Mouse (Mus musculus): ENCODE data around the gene Kctd20. TPM values are rescaled to one million over a fixed set of nuclear protein-coding genes. Genes with fewer than 3 reads are reported as not detected.

Gene Kctd20
- polyA plus RNA-seq, 1 experiment from 2014 or later: 83.2 TPM

GRCm38 (mm10) chr17:28915060-28915628 is 36.6 kb upstream of the Kctd20 start, which contains the start of gene 4930539E08Rik:
TSS of gene 4930539E08Rik (minus strand) at chr17:28915324.
- Histone ChIP-seq H3K36me3 (ENCODE audit: control insufficient read depth, insufficient read depth, low read length) (no peaks in the 10 kb centered on the region), H3K27me3 (ENCODE audit: control insufficient read depth, insufficient read depth, low read depth, low read length) (no peaks in the 10 kb centered on the region; the same call in 1 of the 2 replicates), H3K9me3 (ENCODE audit: control insufficient read depth, low read length) (no peaks in the 10 kb centered on the region), H3K27ac (ENCODE audit: low read length) (no peak within 1 kb of the TSS), H3K9ac (ENCODE audit: low read length) (no peak within 1 kb of the TSS), H3K4me2 (ENCODE audit: low read depth, low read length) (no peak within 1 kb of the TSS), H3K4me3 (ENCODE audit: low read length) (no peak within 1 kb of the TSS), H3K4me1 (replicated peaks; ENCODE audit: control insufficient read depth, insufficient read depth, low read length) (no peaks in the 10 kb centered on the region)
- WGBS: 66% methylated on average over 12 of the region's 12 CpGs
- ATAC-seq (ENCODE audit: low read depth): no peak

GRCm38 (mm10) chr17:28916520-28916919 is 35.2 kb upstream of the Kctd20 start:
- Histone ChIP-seq H3K4me3 (ENCODE audit: low read length) (no peak overlapping the region), H3K4me1 (replicated peaks; ENCODE audit: control insufficient read depth, insufficient read depth, low read length) (no peaks in the 10 kb centered on the region), H3K9me3 (ENCODE audit: control insufficient read depth, low read length) (no peaks in the 10 kb centered on the region), H3K36me3 (ENCODE audit: control insufficient read depth, insufficient read depth, low read length) (no peaks in the 10 kb centered on the region), H3K9ac (ENCODE audit: low read length) (no peak overlapping the region), H3K4me2 (ENCODE audit: low read depth, low read length) (no peak overlapping the region), H3K27ac (ENCODE audit: low read length) (no peak overlapping the region), H3K27me3 (ENCODE audit: control insufficient read depth, insufficient read depth, low read depth, low read length) (no peaks in the 10 kb centered on the region)
- no peak for ATAC-seq (ENCODE audit: low read depth)
- WGBS: 95% methylated on average over 1 of the region's 1 CpGs

GRCm38 (mm10) chr17:28921086-28921485 is 30.7 kb upstream of the Kctd20 start:
- no peak overlapping the region for H3K27ac ChIP-seq (ENCODE audit: low read length)
- no peaks in the 10 kb centered on the region for H3K27me3 ChIP-seq (ENCODE audit: control insufficient read depth, insufficient read depth, low read depth, low read length)
- 70% methylated on average over 8 of the region's 8 CpGs for WGBS
- H3K36me3 ChIP-seq (ENCODE audit: control insufficient read depth, insufficient read depth, low read length): no peaks in the 10 kb centered on the region
- H3K9ac ChIP-seq (ENCODE audit: low read length): no peak overlapping the region
- no peak for ATAC-seq (ENCODE audit: low read depth)
- no peaks in the 10 kb centered on the region for H3K4me1 ChIP-seq (replicated peaks; ENCODE audit: control insufficient read depth, insufficient read depth, low read length)
- no peaks in the 10 kb centered on the region for H3K9me3 ChIP-seq (ENCODE audit: control insufficient read depth, low read length)
- H3K4me3 ChIP-seq (ENCODE audit: low read length): no peak overlapping the region
- H3K4me2 ChIP-seq (ENCODE audit: low read depth, low read length): no peak overlapping the region

- Histone ChIP-seq H3K27me3 (ENCODE audit: control insufficient read depth, insufficient read depth, low read depth, low read length) (no peaks in the 10 kb centered on the region), H3K4me2 (ENCODE audit: low read depth, low read length) (no peak overlapping the region), H3K9ac (ENCODE audit: low read length) (no peak overlapping the region), H3K4me3 (ENCODE audit: low read length) (no peak overlapping the region), H3K36me3 (ENCODE audit: control insufficient read depth, insufficient read depth, low read length) (no peaks in the 10 kb centered on the region), H3K27ac (ENCODE audit: low read length) (no peak overlapping the region), H3K9me3 (ENCODE audit: control insufficient read depth, low read length) (no peaks in the 10 kb centered on the region), H3K4me1 (replicated peaks; ENCODE audit: control insufficient read depth, insufficient read depth, low read length) (no peaks in the 10 kb centered on the region)
- no peak for ATAC-seq (ENCODE audit: low read depth)
- WGBS: 43% methylated on average over 6 of the region's 6 CpGs
Observed at GRCm38 (mm10) chr17:28922096-28922495, 29.7 kb upstream of the Kctd20 start.

- WGBS: 74% methylated on average over 8 of the region's 8 CpGs
- H3K4me2 ChIP-seq (ENCODE audit: low read depth, low read length): no peak overlapping the region
- H3K4me1 ChIP-seq (replicated peaks; ENCODE audit: control insufficient read depth, insufficient read depth, low read length): peaks cover 2% of the 10 kb centered on the region
- H3K9me3 ChIP-seq (ENCODE audit: control insufficient read depth, low read length): no peaks in the 10 kb centered on the region
- no peak overlapping the region for H3K27ac ChIP-seq (ENCODE audit: low read length)
- ATAC-seq (ENCODE audit: low read depth): no peak
- H3K9ac ChIP-seq (ENCODE audit: low read length): no peak overlapping the region
- no peaks in the 10 kb centered on the region for H3K36me3 ChIP-seq (ENCODE audit: control insufficient read depth, insufficient read depth, low read length)
- H3K27me3 ChIP-seq (ENCODE audit: control insufficient read depth, insufficient read depth, low read depth, low read length): no peaks in the 10 kb centered on the region
- H3K4me3 ChIP-seq (ENCODE audit: low read length): no peak overlapping the region
Observed at GRCm38 (mm10) chr17:28924957-28925595, 26.7 kb upstream of the Kctd20 start.

- Histone ChIP-seq H3K4me3 (ENCODE audit: low read length) (no peak overlapping the region), H3K4me2 (ENCODE audit: low read depth, low read length) (peak overlapping the region; percentile 31; the same call in 1 of the 2 replicates), H3K9me3 (ENCODE audit: control insufficient read depth, low read length) (no peaks in the 10 kb centered on the region), H3K36me3 (ENCODE audit: control insufficient read depth, insufficient read depth, low read length) (no peaks in the 10 kb centered on the region), H3K9ac (ENCODE audit: low read length) (no peak overlapping the region), H3K27me3 (ENCODE audit: control insufficient read depth, insufficient read depth, low read depth, low read length) (no peaks in the 10 kb centered on the region), H3K4me1 (replicated peaks; ENCODE audit: control insufficient read depth, insufficient read depth, low read length) (peaks cover 15% of the 10 kb centered on the region), H3K27ac (ENCODE audit: low read length) (no peak overlapping the region)
- no peak for ATAC-seq (ENCODE audit: low read depth)
- 13% methylated on average over 13 of the region's 13 CpGs for WGBS
Observed at GRCm38 (mm10) chr17:28926380-28926779, 25.4 kb upstream of the Kctd20 start.

- no peaks in the 10 kb centered on the region for H3K36me3 ChIP-seq (ENCODE audit: control insufficient read depth, insufficient read depth, low read length)
- ATAC-seq (ENCODE audit: low read depth): no peak
- no peaks in the 10 kb centered on the region for H3K9me3 ChIP-seq (ENCODE audit: control insufficient read depth, low read length)
- no peak overlapping the region for H3K4me3 ChIP-seq (ENCODE audit: low read length)
- no peak overlapping the region for H3K9ac ChIP-seq (ENCODE audit: low read length)
- no peak overlapping the region for H3K27ac ChIP-seq (ENCODE audit: low read length)
- 45% methylated on average over 15 of the region's 15 CpGs for WGBS
- peaks cover 16% of the 10 kb centered on the region for H3K4me1 ChIP-seq (replicated peaks; ENCODE audit: control insufficient read depth, insufficient read depth, low read length)
- H3K4me2 ChIP-seq (ENCODE audit: low read depth, low read length): no peak overlapping the region
- H3K27me3 ChIP-seq (ENCODE audit: control insufficient read depth, insufficient read depth, low read depth, low read length): no peaks in the 10 kb centered on the region
Observed at GRCm38 (mm10) chr17:28926866-28927635, 24.7 kb upstream of the Kctd20 start.

- H3K36me3 ChIP-seq (ENCODE audit: control insufficient read depth, insufficient read depth, low read length): no peaks in the 10 kb centered on the region
- H3K4me2 ChIP-seq (ENCODE audit: low read depth, low read length): no peak overlapping the region
- no peaks in the 10 kb centered on the region for H3K9me3 ChIP-seq (ENCODE audit: control insufficient read depth, low read length)
- no peak for ATAC-seq (ENCODE audit: low read depth)
- no peak overlapping the region for H3K27ac ChIP-seq (ENCODE audit: low read length)
- no peaks in the 10 kb centered on the region for H3K27me3 ChIP-seq (ENCODE audit: control insufficient read depth, insufficient read depth, low read depth, low read length)
- peaks cover 16% of the 10 kb centered on the region for H3K4me1 ChIP-seq (replicated peaks; ENCODE audit: control insufficient read depth, insufficient read depth, low read length)
- no peak overlapping the region for H3K9ac ChIP-seq (ENCODE audit: low read length)
- WGBS: 57% methylated on average over 9 of the region's 9 CpGs
- H3K4me3 ChIP-seq (ENCODE audit: low read length): no peak overlapping the region
Observed at GRCm38 (mm10) chr17:28928004-28928403, 23.7 kb upstream of the Kctd20 start.

GRCm38 (mm10) chr17:28929369-28929768 is 22.4 kb upstream of the Kctd20 start:
- no peak for ATAC-seq (ENCODE audit: low read depth)
- H3K27ac ChIP-seq (ENCODE audit: low read length): no peak overlapping the region
- 84% methylated on average over 4 of the region's 4 CpGs for WGBS

More at GRCm38 (mm10) chr17:28929369-28929768, 22.4 kb upstream of the Kctd20 start:
- no peaks in the 10 kb centered on the region for H3K27me3 ChIP-seq (ENCODE audit: control insufficient read depth, insufficient read depth, low read depth, low read length)
- H3K4me2 ChIP-seq (ENCODE audit: low read depth, low read length): no peak overlapping the region
- H3K4me3 ChIP-seq (ENCODE audit: low read length): no peak overlapping the region
- peaks cover 16% of the 10 kb centered on the region for H3K4me1 ChIP-seq (replicated peaks; ENCODE audit: control insufficient read depth, insufficient read depth, low read length)
- H3K9ac ChIP-seq (ENCODE audit: low read length): no peak overlapping the region
- no peaks in the 10 kb centered on the region for H3K36me3 ChIP-seq (ENCODE audit: control insufficient read depth, insufficient read depth, low read length)
- no peaks in the 10 kb centered on the region for H3K9me3 ChIP-seq (ENCODE audit: control insufficient read depth, low read length)
